Mouse (Mus musculus) ES-Bruce4 (cell line): ENCODE results near the gene Cldn1. TPM values are rescaled to one million over a fixed set of nuclear protein-coding genes. Genes with fewer than 3 reads are reported as not detected.

ENCODE experiments used
- H3K27ac ChIP-seq: 2 replicates; pipeline ENCODE4 v1.5.1; 2012; ENCODE audit warnings: low read length, inconsistent platforms; ENCODE audit not compliant: insufficient read depth
- H3K27me3 ChIP-seq: 2 replicates; pipeline ENCODE4 v1.6.1; 2012; ENCODE audit warnings: mild to moderate bottlenecking, low read length, inconsistent platforms; ENCODE audit not compliant: control insufficient read depth, poor library complexity, insufficient read depth, severe bottlenecking
- H3K36me3 ChIP-seq: 2 replicates; pipeline ENCODE4 v1.6.1; 2012; ENCODE audit warnings: inconsistent platforms, mild to moderate bottlenecking, low read length, moderate library complexity; ENCODE audit not compliant: control insufficient read depth, poor library complexity, insufficient read depth, severe bottlenecking
- H3K4me1 ChIP-seq: one replicate; pipeline ENCODE4 v1.8.1; 2011; ENCODE audit warnings: low read length; ENCODE audit not compliant: control insufficient read depth, insufficient read depth
- H3K4me3 ChIP-seq: 2 replicates; pipeline ENCODE4 v1.5.1; 2011; ENCODE audit warnings: low read depth, mild to moderate bottlenecking, low read length
- H3K9ac ChIP-seq: 2 replicates; pipeline ENCODE4 v1.6.1; 2012; ENCODE audit warnings: low read depth, mild to moderate bottlenecking, inconsistent platforms; ENCODE audit not compliant: poor library complexity, severe bottlenecking
- H3K9me3 ChIP-seq: replicated peaks from 2 replicates; pipeline ENCODE4 v1.6.1; 2012; ENCODE audit warnings: mild to moderate bottlenecking, low read length, inconsistent platforms; ENCODE audit not compliant: control insufficient read depth, poor library complexity, insufficient read depth, severe bottlenecking
- CTCF ChIP-seq: IDR thresholded peaks from one replicate; pipeline ENCODE4 v1.8.1; 2011; ENCODE audit warnings: low read depth, low read length
- EP300 ChIP-seq: IDR thresholded peaks from 2 replicates; pipeline ENCODE4 v1.6.1; 2011; ENCODE audit warnings: low read depth, low read length; ENCODE audit not compliant: insufficient read depth
- POLR2A ChIP-seq: IDR thresholded peaks from one replicate; pipeline ENCODE4 v1.8.1; 2011; ENCODE audit warnings: low read length; ENCODE audit not compliant: insufficient read depth
- polyA plus RNA-seq: library from polyadenylated mRNA; stranded (reverse); fragments of >200 nt; gene quantifications from 2 replicates; pipeline ENCODE4 v1.2.4, GENCODE M21; 2011; ENCODE audit warnings: low read depth; ENCODE audit not compliant: missing spikeins, insufficient read depth, insufficient read length

Gene Cldn1
- polyA plus RNA-seq, 1 experiment, result 0.97 TPM

- Histone ChIP-seq H3K9me3 (no peaks in the 10 kb centered on the region), H3K4me1 (no peaks in the 10 kb centered on the region)
Measured at GRCm38 (mm10) chr16:26386159-26386558, 14.5 kb upstream of the Cldn1 start.

GRCm38 (mm10) chr16:26384112-26384649, 12.5 kb upstream of the Cldn1 start:
- Histone ChIP-seq H3K4me3 (no peak overlapping the region), H3K9ac (no peak overlapping the region), H3K27ac (no peak overlapping the region), H3K4me1 (no peaks in the 10 kb centered on the region), H3K36me3 (no peaks in the 10 kb centered on the region), H3K9me3 (no peaks in the 10 kb centered on the region), H3K27me3 (no peaks in the 10 kb centered on the region)
- TF ChIP-seq POLR2A (no peak), EP300 (no peak), CTCF (no peak)

More at GRCm38 (mm10) chr16:26386159-26386558, 14.5 kb upstream of the Cldn1 start:
- no peak for TF ChIP-seq POLR2A
- no peak for TF ChIP-seq EP300
- H3K36me3 ChIP-seq, result no peaks in the 10 kb centered on the region
- H3K4me3 ChIP-seq, result no peak overlapping the region
- H3K9ac ChIP-seq, result no peak overlapping the region
- no peak overlapping the region for H3K27ac ChIP-seq
- H3K27me3 ChIP-seq, result no peaks in the 10 kb centered on the region

- Histone ChIP-seq H3K27me3 (no peaks in the 10 kb centered on the region), H3K27ac (no peak overlapping the region), H3K9me3 (no peaks in the 10 kb centered on the region), H3K9ac (no peak overlapping the region), H3K4me3 (no peak overlapping the region), H3K36me3 (no peaks in the 10 kb centered on the region), H3K4me1 (no peaks in the 10 kb centered on the region)
- TF ChIP-seq CTCF (no peak), POLR2A (no peak), EP300 (no peak)
Measured at GRCm38 (mm10) chr16:26377170-26377569, 5.5 kb upstream of the Cldn1 start.

- Histone ChIP-seq H3K27ac (no peak overlapping the region), H3K4me1 (no peaks in the 10 kb centered on the region), H3K9ac (no peak overlapping the region), H3K4me3 (no peak overlapping the region), H3K27me3 (no peaks in the 10 kb centered on the region; the same call in 1 of the 2 replicates), H3K36me3 (no peaks in the 10 kb centered on the region), H3K9me3 (no peaks in the 10 kb centered on the region)
- TF ChIP-seq POLR2A (no peak), CTCF (no peak), EP300 (no peak)
Measured at GRCm38 (mm10) chr16:26370127-26370526, 1.5 kb downstream of the Cldn1 start.

GRCm38 (mm10) chr16:26369044-26369730, 2.5 kb downstream of the Cldn1 start:
- no peaks in the 10 kb centered on the region for H3K9me3 ChIP-seq
- no peak overlapping the region for H3K9ac ChIP-seq
- H3K36me3 ChIP-seq, result no peaks in the 10 kb centered on the region
- H3K4me3 ChIP-seq, result no peak overlapping the region
- H3K4me1 ChIP-seq, result no peaks in the 10 kb centered on the region
- H3K27me3 ChIP-seq, result no peaks in the 10 kb centered on the region; the same call in 1 of the 2 replicates
- no peak overlapping the region for H3K27ac ChIP-seq
- TF ChIP-seq POLR2A (no peak), CTCF (no peak), EP300 (no peak)

- Histone ChIP-seq H3K9ac (no peak overlapping the region), H3K27ac (no peak overlapping the region), H3K4me1 (no peaks in the 10 kb centered on the region), H3K4me3 (no peak overlapping the region), H3K27me3 (no peaks in the 10 kb centered on the region; the same call in 1 of the 2 replicates), H3K36me3 (no peaks in the 10 kb centered on the region), H3K9me3 (no peaks in the 10 kb centered on the region)
- TF ChIP-seq CTCF (no peak), POLR2A (no peak), EP300 (no peak)
Measured at GRCm38 (mm10) chr16:26368121-26368520, 3.5 kb downstream of the Cldn1 start.
